In the genomic region with DNA sequence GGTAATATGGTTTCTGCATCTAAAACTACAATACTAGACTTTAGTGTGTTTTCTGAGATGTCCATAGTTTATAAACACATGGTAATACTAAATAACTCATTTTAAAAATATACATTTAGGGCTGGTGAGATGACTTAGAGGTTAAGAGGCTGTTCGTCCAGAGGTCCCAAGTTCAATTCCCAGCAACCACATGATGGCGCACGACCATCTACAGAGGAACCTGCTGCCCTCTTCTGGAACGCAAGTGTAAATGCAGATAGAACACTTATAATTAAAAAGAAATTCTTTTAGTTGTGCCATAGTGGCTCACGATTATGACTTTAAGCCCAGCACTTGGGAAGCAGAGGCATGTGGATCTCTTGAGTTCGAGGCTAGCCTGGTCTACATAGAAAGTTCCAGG, we compare ENCODE assay signal across 8 mouse cellular contexts. TPM values are rescaled to one million over a fixed set of nuclear protein-coding genes. Genes with fewer than 3 reads are reported as not detected.
DNase-seq lines count a peak whose midpoint lies in the region; TF ChIP-seq lines count a peak whose summit lies in the region.

No protein-coding gene starts in this region.

- TF ChIP-seq POLR2A in testis, adult 2 months (IDR thresholded peaks at IDR 0.05; ENCODE audit: control insufficient read depth, low read depth, low read length): no peak

- H3K27ac ChIP-seq in testis, adult 2 months (ENCODE audit: control insufficient read depth, insufficient read depth, low read depth, low read length): no peak overlapping the region

- 0 out of 2 replicates have a peak, but pooled peaks have one; percentile 20 for TF ChIP-seq CTCF in testis, adult 2 months (IDR thresholded peaks at IDR 0.05; ENCODE audit: control insufficient read depth, insufficient read depth, insufficient replicate concordance, low read depth, low read length)

- H3K27me3 ChIP-seq in testis, adult 2 months (ENCODE audit: control insufficient read depth, insufficient read depth, low read length): no peaks in the 10 kb centered on the region

- no peak overlapping the region for H3K4me3 ChIP-seq in testis, adult 2 months (ENCODE audit: control insufficient read depth, low read depth, low read length)

- H3K36me3 ChIP-seq in testis, adult 2 months (ENCODE audit: control insufficient read depth, insufficient read depth, low read length): peaks cover 1% of the 10 kb centered on the region

- H3K4me1 ChIP-seq in testis, adult 2 months (ENCODE audit: control insufficient read depth, insufficient read depth, low read length): no peaks in the 10 kb centered on the region; the same call in 1 of the 2 replicates

- DNase-seq in cerebellum, postnatal 14 days: peak; percentile 41 to 63
- no peak for DNase-seq in cerebellum, postnatal 36 days
- DNase-seq in testis, postnatal 14 days (ENCODE audit: low spot score): no peak
- peak; percentile 47 for DNase-seq in fibroblast of lung, adult 2 months (ENCODE audit: low read depth)
- DNase-seq in skeletal muscle tissue, adult 2 months (ENCODE audit: low read depth, low spot score): peak; percentile 40
- no peak for DNase-seq in left cerebral cortex, adult 11 months (ENCODE audit: low spot score)
- no peak for DNase-seq in right cerebral cortex, adult 2 months (ENCODE audit: low spot score in 2 of 2)

RNA-seq across cellular contexts. Expression of a gene that starts 5.8 kb away (rescaled TPM):
- 25.5 and 28.5 TPM in 2 replicates for polyA plus RNA-seq in testis, adult 2 months (2012; rRNA removed)

RNA-seq across cellular contexts. Expression of a gene that starts 20.2 kb away (rescaled TPM):
- polyA plus RNA-seq in testis, adult 2 months (2012; rRNA removed): 8.4 and 22.6 TPM in 2 replicates

RNA-seq across cellular contexts. Expression of a gene that starts 50.0 kb away (rescaled TPM):
- polyA plus RNA-seq in testis, adult 2 months (2012; rRNA removed): 22.5 and 31.1 TPM in 2 replicates

Comparison
In these comparisons a context has a peak if more than half of its experiments do, and no peak if none do; other contexts are left out.
1. DNase-seq: peak in cerebellum, postnatal 14 days (2 of 2), fibroblast of lung, adult 2 months (single experiment) and skeletal muscle tissue, adult 2 months (single experiment); none in cerebellum, postnatal 36 days (0 of 2), testis, postnatal 14 days (single experiment), left cerebral cortex, adult 11 months (single experiment) and right cerebral cortex, adult 2 months (0 of 2).